Mouse (Mus musculus): ENCODE measurements around the gene Capn15.

GRCm38 (mm10) chr17:25964271-25964670 is 21.3 kb downstream of the Capn15 start:
- TF ChIP-seq CTCF (IDR thresholded peaks at IDR 0.05; ENCODE audit: extremely low read depth, insufficient read length, insufficient replicate concordance, low read depth, low read length) (no peak), POLR2A (IDR thresholded peaks at IDR 0.05; ENCODE audit: low read depth, low read length) (no peak)

Measured in small intestine, adult 2 months (tissue).